Mouse (Mus musculus) liver, postnatal 0 days (tissue): ENCODE data around the gene Nosip. TPM values are rescaled to one million over a fixed set of nuclear protein-coding genes. Genes with fewer than 3 reads are reported as not detected.

Experiments used
- ATAC-seq: fragments of 200-750 bp; cut with Nextera tagmentation; 2 replicates; pipeline ENCODE4 v1.8.0; 2017; ENCODE audit warnings: mild to moderate bottlenecking, moderate library complexity
- DNase-seq: peaks from one replicate; pipeline ENCODE4 v3.0.0-alpha.2; 2016
- H3K27ac ChIP-seq: fragments of 300-500 bp; sonication (generic); 2 replicates; pipeline ENCODE4 v1.5.1; 2014; ENCODE audit warnings: antibody characterized with exemption, moderate library complexity, mild to moderate bottlenecking, low read depth
- H3K27me3 ChIP-seq: fragments of 300-500 bp; sonication (generic); 2 replicates; pipeline ENCODE4 v1.6.1; 2014; ENCODE audit warnings: low read length, control low read depth, mixed read lengths; ENCODE audit not compliant: insufficient read depth
- H3K36me3 ChIP-seq: fragments of 300-500 bp; sonication (generic); replicated peaks from 2 replicates; pipeline ENCODE4 v1.6.1; 2014; ENCODE audit warnings: mild to moderate bottlenecking, control low read depth, low read length, moderate library complexity, mixed read lengths; ENCODE audit not compliant: insufficient read depth
- H3K4me1 ChIP-seq: fragments of 300-500 bp; sonication (generic); 2 replicates; pipeline ENCODE4 v1.6.1; 2014; ENCODE audit warnings: antibody characterized with exemption, mild to moderate bottlenecking, control low read depth; ENCODE audit not compliant: insufficient read depth
- H3K4me2 ChIP-seq: fragments of 300-500 bp; sonication (generic); 2 replicates; pipeline ENCODE4 v1.6.1; 2014; ENCODE audit warnings: low read depth, mild to moderate bottlenecking, low read length, moderate library complexity, mixed read lengths
- H3K4me3 ChIP-seq: fragments of 300-500 bp; sonication (generic); 2 replicates; pipeline ENCODE4 v1.5.1; 2014; ENCODE audit warnings: low read depth, low read length
- H3K9ac ChIP-seq: fragments of 300-500 bp; sonication (generic); replicated peaks from 2 replicates; pipeline ENCODE4 v1.6.1; 2014; ENCODE audit warnings: mild to moderate bottlenecking, moderate library complexity
- H3K9me3 ChIP-seq: fragments of 300-500 bp; sonication (generic); 2 replicates; pipeline ENCODE4 v1.6.1; 2016; ENCODE audit warnings: mild to moderate bottlenecking, control low read depth, low read length, mixed read lengths
- CTCF ChIP-seq: sonication (generic); IDR thresholded peaks from 2 replicates; pipeline ENCODE4 v1.5.1; 2016; ENCODE audit warnings: antibody characterized with exemption, low read depth
- EP300 ChIP-seq: IDR thresholded peaks from 2 replicates; pipeline ENCODE4 v1.6.1; 2016; ENCODE audit warnings: antibody characterized with exemption, low read depth, mild to moderate bottlenecking
- WGBS: fragments of 180-500 bp; shearing (Covaris S2); extraction: QIAGEN DNeasy Blood & Tissue Kit; methylation state at CpG from one replicate; pipeline ENCODE4 v1.1.7; 2014; ENCODE audit not compliant: insufficient replicate concordance; 5-methylcytosine and 5-hydroxymethylcytosine counted together
- polyA plus RNA-seq: library from polyadenylated mRNA; unstranded; fragments of >200 nt; fragmentation: Nextera tagmentation; extraction: Ambion mirVana; gene quantifications from 2 replicates; pipeline ENCODE4 v1.2.1, GENCODE M21; 2015

Gene Nosip
- polyA plus RNA-seq, 1 experiment from 2014 or later, result 22.2 TPM

DNA sequence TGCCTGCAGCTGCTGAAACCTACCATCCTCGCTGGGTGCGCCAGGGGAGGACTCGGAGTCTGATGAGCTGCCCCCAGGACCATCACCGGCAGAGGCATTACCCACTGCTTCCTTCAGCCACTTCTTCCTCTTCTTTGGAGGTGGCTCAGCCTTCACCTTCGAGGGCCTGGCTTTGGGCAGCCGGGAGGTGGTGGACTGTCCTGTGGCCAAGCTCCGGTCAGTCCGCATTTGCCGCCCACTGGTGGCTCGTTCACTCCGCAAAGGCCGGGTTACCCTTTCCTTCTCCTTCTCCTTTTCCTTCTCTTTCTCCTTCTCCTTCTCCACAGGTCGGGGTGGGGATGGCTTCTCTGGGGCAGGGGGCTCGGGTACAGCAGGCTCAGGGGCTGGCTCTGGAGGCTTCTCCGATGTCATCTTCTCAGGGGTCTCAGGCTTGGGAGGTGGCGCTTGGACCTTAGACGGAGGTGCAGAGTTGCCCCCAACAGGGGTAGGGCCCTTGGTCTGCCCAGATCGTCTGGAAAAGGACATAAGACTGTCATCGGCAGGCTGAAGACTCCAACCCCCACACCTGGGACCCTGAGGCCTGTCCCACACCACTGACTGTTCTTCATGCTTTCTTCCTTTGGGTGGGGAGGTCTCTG is 28.4 kb upstream of the Nosip start:
- Histone ChIP-seq H3K27me3 (no peaks in the 10 kb centered on the region), H3K9me3 (no peaks in the 10 kb centered on the region), H3K9ac (no peak overlapping the region), H3K4me2 (no peak overlapping the region), H3K36me3 (peaks cover 66% of the 10 kb centered on the region), H3K4me1 (no peaks in the 10 kb centered on the region), H3K27ac (no peak overlapping the region), H3K4me3 (no peak overlapping the region)
- ATAC-seq (no peak), DNase-seq (no peak)
- TF ChIP-seq CTCF (no peak), EP300 (no peak)
- 90% methylated on average over 19 of the region's 19 CpGs for WGBS

- no peak overlapping the region for H3K4me3 ChIP-seq
- peaks cover 60% of the 10 kb centered on the region for H3K36me3 ChIP-seq
- no peak for DNase-seq
- no peak overlapping the region for H3K27ac ChIP-seq
- no peak for TF ChIP-seq EP300
- no peak for TF ChIP-seq CTCF
- no peaks in the 10 kb centered on the region for H3K9me3 ChIP-seq
- ATAC-seq, result no peak
- no peaks in the 10 kb centered on the region for H3K4me1 ChIP-seq
- H3K9ac ChIP-seq, result no peak overlapping the region
- 86% methylated on average over 3 of the region's 3 CpGs for WGBS
- H3K4me2 ChIP-seq, result no peak overlapping the region
- H3K27me3 ChIP-seq, result no peaks in the 10 kb centered on the region
Measured at GRCm38 (mm10) chr7:45035631-45036030, 26.6 kb upstream of the Nosip start.

- Histone ChIP-seq H3K4me3 (no peak overlapping the region), H3K36me3 (peaks cover 63% of the 10 kb centered on the region), H3K9ac (no peak overlapping the region), H3K27me3 (no peaks in the 10 kb centered on the region), H3K4me1 (no peaks in the 10 kb centered on the region), H3K4me2 (no peak overlapping the region), H3K27ac (no peak overlapping the region), H3K9me3 (no peaks in the 10 kb centered on the region)
- 80% methylated on average over 11 of the region's 11 CpGs for WGBS
- TF ChIP-seq CTCF (no peak), EP300 (no peak)
- no peak for ATAC-seq
- DNase-seq, result no peak
Measured at GRCm38 (mm10) chr7:45036702-45037101, 25.5 kb upstream of the Nosip start.

GRCm38 (mm10) chr7:45037720-45038361 is 24.4 kb upstream of the Nosip start:
- peak; percentile 79 for DNase-seq
- H3K9ac ChIP-seq, result no peak overlapping the region
- no peaks in the 10 kb centered on the region for H3K9me3 ChIP-seq
- H3K36me3 ChIP-seq, result peaks cover 67% of the 10 kb centered on the region
- H3K4me1 ChIP-seq, result no peaks in the 10 kb centered on the region
- no peak overlapping the region for H3K27ac ChIP-seq
- no peaks in the 10 kb centered on the region for H3K27me3 ChIP-seq
- 57% methylated on average over 7 of the region's 7 CpGs for WGBS
- H3K4me2 ChIP-seq, result no peak overlapping the region
- peak; percentile 81 for ATAC-seq
- TF ChIP-seq EP300 (no peak), CTCF (peak; percentile 89)
- H3K4me3 ChIP-seq, result no peak overlapping the region

DNA sequence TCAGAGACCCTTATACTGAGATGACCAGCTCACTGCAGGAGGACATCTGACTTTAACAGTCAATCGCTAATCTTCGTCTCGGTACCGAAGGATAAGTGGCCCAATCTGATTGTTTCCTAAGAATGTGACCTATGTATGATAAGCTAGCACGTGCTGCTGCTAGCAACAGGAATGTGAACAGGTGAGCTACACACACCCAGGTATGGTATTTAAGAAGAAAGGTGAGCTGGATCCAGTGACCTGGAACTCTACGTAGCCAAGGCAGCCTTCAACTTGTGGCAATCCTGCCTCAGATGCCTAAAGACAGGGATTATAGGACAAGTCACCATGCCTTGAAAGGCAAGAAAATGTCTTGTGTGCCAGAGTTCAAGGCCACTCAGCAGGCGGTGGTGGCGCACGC is 23.8 kb upstream of the Nosip start:
- H3K27me3 ChIP-seq, result no peaks in the 10 kb centered on the region
- no peak overlapping the region for H3K27ac ChIP-seq
- TF ChIP-seq EP300 (no peak), CTCF (no peak)
- H3K4me2 ChIP-seq, result no peak overlapping the region
- no peak overlapping the region for H3K9ac ChIP-seq
- DNase-seq (no peak), ATAC-seq (no peak)
- H3K4me3 ChIP-seq, result no peak overlapping the region
- H3K4me1 ChIP-seq, result no peaks in the 10 kb centered on the region
- H3K36me3 ChIP-seq, result peaks cover 68% of the 10 kb centered on the region
- no peaks in the 10 kb centered on the region for H3K9me3 ChIP-seq
- WGBS, result 89% methylated on average over 9 of the region's 9 CpGs

DNA sequence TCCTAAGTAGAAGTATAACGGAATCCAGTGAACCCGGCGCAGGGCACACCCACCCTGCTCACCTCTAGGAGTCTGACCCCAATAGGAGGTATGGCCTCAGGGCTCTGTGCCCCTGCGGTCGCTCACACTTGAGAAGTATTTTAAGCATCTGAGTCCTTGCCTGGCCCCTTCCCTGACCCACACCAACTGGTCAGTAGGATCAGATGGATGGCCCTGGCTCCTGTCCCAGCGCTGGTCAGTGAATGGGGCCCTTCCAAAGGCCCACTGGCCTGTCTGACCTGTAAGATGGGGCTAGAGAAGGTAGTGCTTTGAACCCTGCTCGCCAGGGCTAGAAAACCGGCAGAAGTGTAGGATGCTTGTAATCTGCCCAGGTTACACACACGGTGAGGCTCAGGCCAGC is 21.4 kb upstream of the Nosip start:
- Histone ChIP-seq H3K27ac (no peak overlapping the region), H3K4me1 (no peaks in the 10 kb centered on the region), H3K9ac (no peak overlapping the region), H3K36me3 (peaks cover 50% of the 10 kb centered on the region), H3K4me3 (no peak overlapping the region), H3K4me2 (no peak overlapping the region), H3K9me3 (no peaks in the 10 kb centered on the region), H3K27me3 (no peaks in the 10 kb centered on the region)
- TF ChIP-seq CTCF (no peak), EP300 (no peak)
- 84% methylated on average over 9 of the region's 9 CpGs for WGBS
- DNase-seq, result no peak
- ATAC-seq, result no peak
